Mouse (Mus musculus): ENCODE measurements around the gene Abr.

Gene Abr

DNA sequence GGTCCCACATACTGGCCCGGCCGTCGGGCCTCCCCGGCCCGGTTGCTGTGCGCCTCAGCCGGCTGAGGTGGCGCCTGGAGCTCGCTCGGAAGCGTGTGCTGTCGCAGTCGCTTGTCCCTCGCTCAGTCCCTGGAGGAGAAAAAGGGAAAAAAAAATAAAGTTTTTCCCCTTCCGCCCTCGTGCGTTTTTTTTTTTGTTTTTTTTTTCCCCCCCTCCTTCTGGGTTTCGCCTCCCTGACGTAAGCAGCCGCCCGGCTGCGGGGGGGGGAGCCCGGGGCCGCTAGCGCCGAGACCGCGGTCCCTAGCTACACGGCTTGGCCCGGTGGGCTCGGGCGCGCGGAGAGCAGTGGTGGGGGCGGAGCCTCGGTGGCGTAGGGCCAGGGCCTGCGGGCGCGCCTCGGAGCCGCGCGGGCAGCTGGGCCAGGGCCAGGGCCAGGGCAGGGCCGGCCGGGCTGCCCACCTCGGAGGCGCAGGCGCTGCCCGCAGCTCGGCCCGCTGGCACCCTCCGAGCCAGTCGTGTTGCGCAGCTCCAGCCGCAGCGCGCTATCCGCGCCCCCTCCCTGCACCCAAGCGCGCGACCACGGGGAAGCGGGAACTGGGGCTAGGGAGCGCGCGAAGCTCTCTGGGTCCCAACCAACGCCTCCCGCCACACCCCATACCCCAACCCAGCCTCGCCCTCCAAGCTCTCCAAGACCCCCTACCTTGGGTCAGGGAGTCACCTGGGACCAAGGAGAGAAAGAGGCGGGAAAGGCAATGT, 1.3 kb upstream of the Abr start:
- DNase-seq (ENCODE audit: low spot score): no peak

GRCm38 (mm10) chr11:76622566-76623205, 572 bp upstream of the Abr start:
- no peak for DNase-seq (ENCODE audit: low spot score)

DNA sequence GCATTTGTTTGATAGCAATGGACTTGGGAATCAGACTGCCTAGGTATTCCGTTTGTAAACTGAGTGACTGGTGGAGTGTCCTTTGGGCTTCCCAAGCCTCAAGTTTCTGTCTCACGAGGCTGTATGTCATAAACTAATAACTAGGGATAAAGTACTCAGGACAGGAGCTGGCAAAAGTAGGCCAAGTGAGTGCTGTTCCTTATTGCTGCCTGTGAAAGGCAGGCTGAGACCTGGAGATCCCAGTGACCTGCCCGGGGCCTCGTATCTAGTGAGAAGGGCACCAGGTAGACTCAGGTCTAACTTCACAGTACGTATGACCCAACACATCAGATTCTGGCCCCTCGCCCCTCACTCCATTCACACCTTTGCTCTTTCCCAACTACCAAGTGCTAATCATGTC, 4.0 kb downstream of the Abr start:
- no peak for DNase-seq (ENCODE audit: low spot score)

DNA sequence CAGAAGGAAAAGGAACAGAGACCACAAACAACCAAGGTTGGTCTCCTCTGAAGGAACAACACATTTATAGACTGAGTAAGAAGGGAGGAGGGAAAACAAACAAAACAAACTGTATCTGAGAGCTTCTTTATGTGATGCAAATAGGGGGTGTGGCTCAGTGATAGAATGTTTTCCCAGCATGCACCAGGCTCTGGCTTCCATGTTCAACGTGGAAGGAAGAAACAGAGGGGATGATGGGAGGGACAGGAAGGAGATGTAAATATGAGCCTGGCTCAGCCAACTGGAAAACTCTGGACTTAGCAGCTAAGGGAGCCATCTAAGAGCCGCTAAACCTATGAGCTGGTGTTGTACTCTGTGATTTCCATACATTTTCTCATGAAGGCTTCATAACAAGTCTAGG, 7.9 kb downstream of the Abr start:
- no peak for DNase-seq (ENCODE audit: low spot score)

DNA sequence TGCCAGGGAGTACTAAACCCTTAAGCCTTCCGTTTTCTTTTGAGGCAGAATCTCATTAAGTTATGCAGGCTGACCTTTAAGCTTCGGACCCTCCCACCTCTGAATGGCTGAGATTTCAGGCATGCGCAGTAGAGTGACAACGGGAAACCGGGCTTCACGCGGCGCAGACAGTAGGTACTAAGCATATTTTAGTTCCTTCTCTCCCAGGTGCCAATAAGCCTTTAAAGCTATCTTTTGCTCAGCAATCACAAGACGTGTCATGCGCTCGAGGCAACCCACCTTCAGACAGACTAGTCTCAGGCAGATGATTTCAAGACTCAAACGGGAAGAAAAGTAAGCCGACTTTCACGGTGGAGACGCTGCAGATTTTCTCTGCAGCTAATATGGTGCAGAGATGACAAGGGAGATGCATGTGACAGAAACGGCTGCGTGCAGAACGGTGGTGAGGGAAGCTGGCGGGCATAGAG, 9.4 kb downstream of the Abr start:
- no peak for DNase-seq (ENCODE audit: low spot score)

- DNase-seq (ENCODE audit: low spot score): no peak
Observed at GRCm38 (mm10) chr11:76610948-76611347, 11.2 kb downstream of the Abr start.

DNA sequence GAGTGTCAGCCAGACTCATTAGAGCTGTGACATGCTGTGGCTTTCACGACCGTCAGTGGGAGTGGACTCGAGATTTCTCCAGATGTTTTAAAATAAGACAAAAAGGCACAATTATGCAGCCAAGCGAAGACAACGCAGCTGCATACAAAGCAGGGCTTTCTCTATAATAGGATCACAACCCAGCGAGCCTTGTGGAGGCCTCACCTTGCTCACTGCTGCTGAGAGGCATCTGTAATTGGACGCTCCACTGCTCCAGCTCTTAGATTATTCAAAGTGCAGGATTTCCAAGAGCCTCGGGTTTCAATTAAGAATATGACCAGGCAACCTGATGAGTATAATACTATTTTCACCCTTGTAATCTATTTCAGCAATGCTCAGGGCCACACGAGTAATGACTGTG, 15.6 kb downstream of the Abr start:
- DNase-seq (ENCODE audit: low spot score): no peak

- DNase-seq (ENCODE audit: low spot score): no peak
Observed at GRCm38 (mm10) chr11:76599219-76599618, 22.9 kb downstream of the Abr start.

GRCm38 (mm10) chr11:76598757-76599156, 23.4 kb downstream of the Abr start:
- no peak for DNase-seq (ENCODE audit: low spot score)

DNA sequence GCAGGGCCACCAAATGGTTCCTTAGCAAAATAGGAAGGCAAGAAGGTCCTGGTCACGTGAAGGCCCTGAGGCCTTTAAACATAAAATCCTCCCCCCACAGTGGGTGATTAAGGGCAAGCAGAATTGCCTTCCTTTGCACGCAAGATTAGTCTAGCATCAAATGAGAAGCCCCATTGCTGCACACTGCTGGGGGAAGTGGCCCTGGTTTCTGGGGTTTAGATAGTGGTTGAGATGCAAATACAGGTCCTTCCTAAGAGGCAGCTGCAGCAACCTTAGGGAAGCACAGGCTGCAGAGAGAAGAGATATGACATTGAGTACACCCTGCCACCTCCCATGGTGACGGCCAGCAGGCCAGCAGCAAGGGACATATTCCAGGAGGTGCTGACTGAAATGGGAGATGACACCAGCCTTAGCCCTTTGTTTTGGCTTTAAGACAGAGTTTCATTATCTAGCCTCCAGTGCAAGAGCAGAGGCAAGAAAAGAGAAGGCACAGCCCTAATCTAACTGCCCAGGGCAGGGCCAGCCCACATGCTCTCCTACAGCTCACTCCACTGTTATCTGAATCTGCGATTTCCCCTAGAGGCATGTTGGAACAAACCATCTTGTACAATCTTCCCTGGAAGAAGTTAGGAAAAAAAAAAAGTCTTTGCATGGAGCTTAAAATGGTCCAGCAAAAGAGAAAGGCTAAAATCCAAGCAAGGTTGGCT, 28.3 kb downstream of the Abr start:
- peak; percentile 29 for DNase-seq (ENCODE audit: low spot score)

DNA sequence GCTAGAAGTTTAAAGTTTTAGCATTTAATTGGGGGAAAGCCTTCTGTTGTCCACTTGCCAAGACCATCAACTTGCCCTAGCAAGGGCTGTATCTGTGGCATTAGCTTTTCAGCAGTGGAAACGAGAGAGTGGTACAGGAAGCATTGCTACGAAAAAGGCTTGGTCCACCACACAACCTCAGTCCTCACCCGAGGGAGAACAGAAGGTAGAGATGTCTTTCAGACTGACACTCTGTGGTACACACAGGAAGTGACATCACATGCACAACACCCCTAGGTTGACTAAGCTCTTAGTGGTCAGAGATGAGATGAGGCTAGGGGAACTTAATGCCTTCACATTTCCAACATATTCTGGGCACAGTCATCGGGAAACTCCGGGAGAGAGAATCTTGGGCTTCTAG, 32.4 kb downstream of the Abr start:
- DNase-seq (ENCODE audit: low spot score): no peak

GRCm38 (mm10) chr11:76588632-76589485, 33.3 kb downstream of the Abr start:
- DNase-seq (ENCODE audit: low spot score): no peak

DNA sequence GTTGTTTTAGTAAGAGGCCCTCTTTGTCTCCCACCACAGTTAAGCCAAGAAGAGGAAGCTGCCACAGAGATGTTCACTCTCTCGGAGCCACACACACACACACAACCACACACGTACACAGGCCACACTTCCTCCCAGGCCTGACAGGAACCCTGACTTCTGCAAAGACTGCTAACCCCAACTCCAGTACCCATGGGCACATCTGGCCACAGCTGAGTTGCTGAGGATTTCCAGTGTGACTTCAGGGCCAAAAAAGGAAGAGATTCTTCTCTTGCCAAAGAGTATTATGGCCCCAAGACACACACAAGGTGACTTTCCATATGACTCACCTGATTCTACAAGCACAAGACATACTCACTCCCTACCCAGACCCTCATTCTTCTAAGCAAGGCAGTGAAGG, 34.1 kb downstream of the Abr start:
- no peak for DNase-seq (ENCODE audit: low spot score)

DNA sequence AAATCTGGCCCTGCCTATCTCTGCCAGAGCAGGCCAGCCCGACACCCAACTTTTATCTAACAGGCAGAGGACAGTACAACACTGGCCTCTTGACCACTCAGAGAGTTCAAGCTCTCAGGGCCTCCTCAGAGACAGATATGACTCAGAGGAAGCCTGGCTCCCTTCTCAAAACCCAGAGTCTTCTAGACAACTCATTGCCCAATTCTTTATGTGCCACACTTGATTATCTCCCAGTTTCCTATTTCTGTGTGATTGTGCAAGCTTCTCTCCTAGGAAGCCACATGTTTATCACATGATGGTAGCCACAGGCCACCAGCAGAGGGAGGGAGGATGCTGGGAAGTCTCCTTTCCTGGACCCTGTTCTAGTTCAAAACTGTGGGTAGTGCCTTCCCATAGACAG, 34.8 kb downstream of the Abr start:
- no peak for DNase-seq (ENCODE audit: low spot score)

DNA sequence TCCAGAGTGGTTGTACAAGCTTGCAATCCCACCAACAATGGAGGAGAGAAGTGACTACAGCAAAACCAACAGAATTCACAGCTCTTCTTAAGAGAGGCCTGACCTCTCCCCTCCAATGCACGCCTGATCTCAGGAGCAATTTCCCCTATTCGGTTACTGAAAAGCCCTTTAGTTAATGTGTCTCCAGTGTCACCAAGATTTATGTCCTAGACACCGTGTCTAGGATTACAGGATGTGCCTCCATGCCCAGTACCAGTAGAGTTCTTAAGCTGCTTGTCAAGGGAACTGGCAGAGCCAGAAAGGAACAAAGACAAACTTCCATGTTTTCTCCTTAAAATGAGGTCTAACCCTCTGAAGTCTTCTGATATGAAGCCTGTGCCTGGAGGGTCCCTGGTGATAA, 36.0 kb downstream of the Abr start:
- no peak for DNase-seq (ENCODE audit: low spot score)

DNA sequence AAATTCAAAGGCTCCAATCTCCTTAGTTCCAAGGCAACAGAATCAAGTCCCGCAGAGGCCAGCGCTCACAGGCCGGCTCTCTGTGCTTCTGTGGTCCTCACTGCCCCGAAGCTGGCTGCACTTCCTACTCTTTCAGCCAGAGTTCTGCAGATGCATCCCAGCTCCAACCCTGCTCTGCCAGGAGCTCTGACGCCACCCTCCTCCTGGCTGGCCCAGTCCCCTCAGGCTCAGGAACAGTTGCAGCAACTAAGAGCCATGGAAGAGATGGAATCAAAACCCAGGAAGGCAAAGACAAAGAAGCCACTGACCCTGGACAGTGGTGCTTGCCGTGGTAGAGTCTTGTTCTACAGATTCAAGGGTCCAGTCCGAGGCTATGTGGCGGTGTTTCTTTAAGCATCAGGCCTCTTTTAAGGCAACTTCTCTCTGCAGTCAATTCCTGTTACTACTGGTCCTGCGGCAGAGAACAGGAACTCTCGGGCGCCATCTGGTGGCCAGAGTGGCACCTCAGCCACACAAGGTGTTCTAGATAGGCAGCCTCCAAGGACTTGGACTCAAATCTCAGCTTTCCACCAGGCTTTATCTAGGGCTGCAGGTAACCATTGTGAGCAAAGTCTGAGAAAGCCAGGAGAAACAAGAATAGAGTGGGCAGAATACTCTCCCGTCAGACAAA, 44.4 kb downstream of the Abr start:
- peak; percentile 62 for DNase-seq (ENCODE audit: low spot score)

DNA sequence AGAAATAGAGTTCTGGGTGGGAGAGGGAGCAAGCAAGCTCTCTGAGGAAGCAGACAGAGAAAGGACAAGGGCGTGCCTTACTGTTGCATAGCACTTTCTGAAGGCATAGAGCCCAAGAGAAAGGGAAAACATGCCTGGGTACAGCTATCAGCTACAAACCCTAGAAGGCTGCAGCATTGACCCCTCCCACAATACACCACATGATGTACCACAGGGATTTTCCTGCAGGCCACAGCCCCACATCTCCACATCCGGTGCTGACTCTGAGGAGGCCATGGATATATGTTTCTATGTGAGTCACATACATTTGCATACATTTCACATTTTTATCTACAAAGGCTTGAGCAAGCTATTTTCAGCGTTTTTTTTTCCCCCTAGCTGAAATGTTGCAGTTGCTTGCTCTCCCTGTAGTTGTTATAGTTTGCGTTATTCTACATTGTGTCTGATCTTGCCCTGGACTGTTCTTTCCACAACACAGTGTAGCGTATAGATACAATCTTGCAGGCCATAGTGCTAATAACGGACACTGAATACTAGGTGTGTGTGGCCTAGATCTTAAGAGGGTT, 49.2 kb downstream of the Abr start:
- DNase-seq (ENCODE audit: low spot score): no peak

GRCm38 (mm10) chr11:76571613-76571929, 50.5 kb downstream of the Abr start:
- no peak for DNase-seq (ENCODE audit: low spot score)

GRCm38 (mm10) chr11:76570741-76571612, 51.1 kb downstream of the Abr start:
- DNase-seq (ENCODE audit: low spot score): no peak

GRCm38 (mm10) chr11:76570201-76570731, 51.8 kb downstream of the Abr start:
- no peak for DNase-seq (ENCODE audit: low spot score)

Measured in c-Kit-positive CD71-positive TER-119-positive erythroid progenitor cells, embryonic 14.5 days (primary cell).